Mouse (Mus musculus) midbrain, embryonic 14.5 days (tissue): ENCODE measurements at regions not wholly inside any gene's neighbourhood (a gene's known extent, or its start where the extent isn't known, plus 50 kb on each side); places are given as distances from the start of the nearest gene placed in this dataset.
A peak's percentile ranks its signal among the peaks of the same experiment; 100 is the strongest.

Source experiments
- ATAC-seq: fragments of 200-750 bp; cut with Nextera tagmentation; 2 replicates; pipeline ENCODE4 v1.8.0; 2017; ENCODE audit warnings: moderate number of reproducible peaks, moderate library complexity; ENCODE audit not compliant: low FRiP score, low TSS enrichment
- DNase-seq: peaks from one replicate; pipeline ENCODE4 v3.0.0-alpha.2; 2015
- H3K27ac ChIP-seq: fragments of 300-500 bp; sonication (generic); replicated peaks from 2 replicates; pipeline ENCODE4 v1.5.1; 2014; ENCODE audit warnings: mild to moderate bottlenecking, low read depth, low read length, moderate library complexity
- H3K27me3 ChIP-seq: fragments of 300-500 bp; sonication (generic); 2 replicates; pipeline ENCODE4 v1.6.1; 2014; ENCODE audit warnings: low read length, control low read depth, mixed read lengths; ENCODE audit not compliant: control insufficient read depth, insufficient read depth
- H3K36me3 ChIP-seq: fragments of 300-500 bp; sonication (generic); 2 replicates; pipeline ENCODE4 v1.6.1; 2014; ENCODE audit warnings: low read length, control low read depth; ENCODE audit not compliant: control insufficient read depth, insufficient read depth
- H3K4me1 ChIP-seq: fragments of 300-500 bp; sonication (generic); 2 replicates; pipeline ENCODE4 v1.6.1; 2014; ENCODE audit warnings: mild to moderate bottlenecking, antibody characterized with exemption, low read length, control low read depth; ENCODE audit not compliant: control insufficient read depth, insufficient read depth
- H3K4me2 ChIP-seq: fragments of 300-500 bp; sonication (generic); 2 replicates; pipeline ENCODE4 v1.6.1; 2014; ENCODE audit warnings: mild to moderate bottlenecking, low read length, moderate library complexity
- H3K4me3 ChIP-seq: fragments of 300-500 bp; sonication (generic); replicated peaks from 2 replicates; pipeline ENCODE4 v1.5.1; 2014; ENCODE audit warnings: low read depth, low read length
- H3K9ac ChIP-seq: fragments of 300-500 bp; sonication (generic); replicated peaks from 2 replicates; pipeline ENCODE4 v1.6.1; 2014; ENCODE audit warnings: mild to moderate bottlenecking, low read length, moderate library complexity
- H3K9me3 ChIP-seq: fragments of 300-500 bp; sonication (generic); 2 replicates; pipeline ENCODE4 v1.6.1; 2016; ENCODE audit warnings: low read length, control low read depth, mixed read lengths; ENCODE audit not compliant: control insufficient read depth
- WGBS: fragments of 180-500 bp; shearing (Covaris S2); extraction: QIAGEN DNeasy Blood & Tissue Kit; methylation state at CpG from one replicate; pipeline ENCODE4 v1.1.7; 2014; 5-methylcytosine and 5-hydroxymethylcytosine counted together

GRCm38 (mm10) chr8:98403645-98404032, 1012.6 kb downstream of the Cdh8 start:
- no peaks in the 10 kb centered on the region for H3K36me3 ChIP-seq
- no peaks in the 10 kb centered on the region for H3K9me3 ChIP-seq
- no peak overlapping the region for H3K9ac ChIP-seq
- H3K4me1 ChIP-seq, result no peaks in the 10 kb centered on the region
- H3K4me2 ChIP-seq, result no peak overlapping the region
- no peak for ATAC-seq
- DNase-seq, result no peak
- no peak overlapping the region for H3K27ac ChIP-seq
- 89% methylated on average over 3 of the region's 3 CpGs for WGBS
- H3K4me3 ChIP-seq, result no peak overlapping the region
- no peaks in the 10 kb centered on the region for H3K27me3 ChIP-seq

GRCm38 (mm10) chr8:98402852-98403644, 1013.2 kb downstream of the Cdh8 start:
- Histone ChIP-seq H3K36me3 (no peaks in the 10 kb centered on the region), H3K27me3 (no peaks in the 10 kb centered on the region), H3K4me1 (no peaks in the 10 kb centered on the region), H3K4me2 (no peak overlapping the region), H3K9me3 (no peaks in the 10 kb centered on the region), H3K27ac (no peak overlapping the region), H3K9ac (no peak overlapping the region), H3K4me3 (no peak overlapping the region)
- DNase-seq (peak; percentile 17), ATAC-seq (no peak)
- 84% methylated on average over 11 of the region's 11 CpGs for WGBS

- Histone ChIP-seq H3K4me2 (no peak overlapping the region), H3K36me3 (no peaks in the 10 kb centered on the region), H3K27me3 (no peaks in the 10 kb centered on the region), H3K4me3 (no peak overlapping the region), H3K4me1 (no peaks in the 10 kb centered on the region), H3K9me3 (no peaks in the 10 kb centered on the region), H3K9ac (no peak overlapping the region), H3K27ac (no peak overlapping the region)
- WGBS, result 90% methylated on average over 2 of the region's 2 CpGs
- no peak for DNase-seq
- no peak for ATAC-seq
Observed at GRCm38 (mm10) chr8:98381815-98382214, 1034.5 kb downstream of the Cdh8 start.

GRCm38 (mm10) chr8:98380387-98380786, 1035.9 kb downstream of the Cdh8 start:
- Histone ChIP-seq H3K4me3 (no peak overlapping the region), H3K9ac (no peak overlapping the region), H3K27ac (no peak overlapping the region), H3K36me3 (no peaks in the 10 kb centered on the region), H3K4me2 (no peak overlapping the region), H3K9me3 (no peaks in the 10 kb centered on the region), H3K27me3 (no peaks in the 10 kb centered on the region), H3K4me1 (no peaks in the 10 kb centered on the region)
- ATAC-seq (no peak), DNase-seq (no peak)
- 90% methylated on average over 1 of the region's 1 CpGs for WGBS

- ATAC-seq, result no peak
- no peak for DNase-seq
Observed at GRCm38 (mm10) chr8:98377743-98378142, 1038.5 kb downstream of the Cdh8 start.

GRCm38 (mm10) chr8:98372711-98373420, 1043.4 kb downstream of the Cdh8 start:
- H3K36me3 ChIP-seq, result no peaks in the 10 kb centered on the region
- H3K9ac ChIP-seq, result no peak overlapping the region
- no peak overlapping the region for H3K4me2 ChIP-seq
- no peaks in the 10 kb centered on the region for H3K9me3 ChIP-seq
- H3K4me3 ChIP-seq, result no peak overlapping the region
- ATAC-seq (no peak), DNase-seq (no peak)
- WGBS, result 26% methylated on average over 3 of the region's 4 CpGs
- H3K27ac ChIP-seq, result no peak overlapping the region
- H3K4me1 ChIP-seq, result no peaks in the 10 kb centered on the region
- H3K27me3 ChIP-seq, result no peaks in the 10 kb centered on the region

More at GRCm38 (mm10) chr8:98377743-98378142, 1038.5 kb downstream of the Cdh8 start:
- no peaks in the 10 kb centered on the region for H3K36me3 ChIP-seq
- H3K27ac ChIP-seq, result no peak overlapping the region
- no peak overlapping the region for H3K4me2 ChIP-seq
- no peaks in the 10 kb centered on the region for H3K4me1 ChIP-seq
- H3K4me3 ChIP-seq, result no peak overlapping the region
- no peak overlapping the region for H3K9ac ChIP-seq
- no peaks in the 10 kb centered on the region for H3K9me3 ChIP-seq
- H3K27me3 ChIP-seq, result no peaks in the 10 kb centered on the region

- WGBS, result 69% methylated on average over 6 of the region's 6 CpGs
- Histone ChIP-seq H3K4me1 (no peaks in the 10 kb centered on the region), H3K27me3 (no peaks in the 10 kb centered on the region), H3K36me3 (no peaks in the 10 kb centered on the region), H3K9ac (no peak overlapping the region), H3K4me3 (no peak overlapping the region), H3K9me3 (no peaks in the 10 kb centered on the region), H3K27ac (no peak overlapping the region), H3K4me2 (no peak overlapping the region)
- peak; percentile 24 for DNase-seq
- ATAC-seq, result no peak
Observed at GRCm38 (mm10) chr8:98365378-98366095, 1050.7 kb downstream of the Cdh8 start.

GRCm38 (mm10) chr8:98337279-98337678, 1079.0 kb downstream of the Cdh8 start:
- DNase-seq (no peak), ATAC-seq (no peak)
- no peaks in the 10 kb centered on the region for H3K36me3 ChIP-seq
- no peak overlapping the region for H3K4me2 ChIP-seq
- H3K9ac ChIP-seq, result no peak overlapping the region
- H3K27ac ChIP-seq, result no peak overlapping the region
- 94% methylated on average over 1 of the region's 1 CpGs for WGBS
- H3K9me3 ChIP-seq, result no peaks in the 10 kb centered on the region
- H3K4me3 ChIP-seq, result no peak overlapping the region
- no peaks in the 10 kb centered on the region for H3K4me1 ChIP-seq
- H3K27me3 ChIP-seq, result no peaks in the 10 kb centered on the region
